Mouse (Mus musculus): ENCODE measurements around the gene Them4. TPM values are rescaled to one million over a fixed set of nuclear protein-coding genes. Genes with fewer than 3 reads are reported as not detected.

Gene Them4
- total and polyA plus RNA-seq, 3 experiments = 0.81 to 1.4 TPM; not detected in 1

DNA sequence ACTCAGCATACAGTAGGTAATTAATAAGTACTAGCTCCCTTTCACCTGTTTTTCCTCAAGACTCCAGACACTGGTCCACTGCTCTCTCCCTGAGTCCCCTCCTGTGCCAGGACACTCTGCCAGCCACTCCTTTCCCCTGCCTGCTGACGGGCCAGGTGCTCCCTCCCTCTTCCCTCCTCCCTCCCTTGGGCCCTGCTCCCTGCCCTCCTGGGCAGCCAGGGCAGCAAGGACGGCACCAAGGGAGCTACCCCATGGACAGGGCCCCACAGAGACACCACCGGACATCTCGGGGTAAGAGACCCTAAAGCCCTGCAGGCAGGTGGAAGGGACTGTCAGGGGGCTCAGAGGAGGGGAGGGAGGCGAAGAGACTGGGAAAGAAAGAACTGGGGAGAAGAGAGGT is 62.8 kb downstream of the Them4 start, which contains the start of gene Rorc:
TSS of gene Rorc (plus strand) at position 154 of the 400 bp plus-strand sequence.
- H3K27me3 ChIP-seq (ENCODE audit: control insufficient read depth in 1 of 2, insufficient read depth in 2 of 2, low read length in 2 of 2) = no peaks in the 10 kb centered on the region
- TF ChIP-seq POLR2AphosphoS5 (IDR thresholded peaks at IDR 0.05; ENCODE audit: borderline replicate concordance, low read depth, low read length) (no peak), USF2 (IDR thresholded peaks at IDR 0.05; ENCODE audit: borderline replicate concordance in 1 of 2, insufficient read depth in 1 of 2, low read depth in 1 of 2, low read length in 2 of 2) (no peak), ZMIZ1 (IDR thresholded peaks at IDR 0.05; ENCODE audit: low read depth, low read length) (no peak), RAD21 (IDR thresholded peaks at IDR 0.05; ENCODE audit: low read depth, low read length) (no peak)
- DNase-seq (ENCODE audit: low read depth, low spot score) = no peak
- no peak within 1 kb of the TSS for H3K27ac ChIP-seq (ENCODE audit: control insufficient read depth, low read depth, low read length)
- no peaks in the 10 kb centered on the region for H3K9me3 ChIP-seq (replicated peaks; ENCODE audit: insufficient read depth, low read length)
- no peaks in the 10 kb centered on the region for H3K79me2 ChIP-seq (ENCODE audit: control insufficient read depth, insufficient read depth, low read length, poor library complexity)
- H3K9ac ChIP-seq (ENCODE audit: control insufficient read depth, low read depth, low read length, poor library complexity, severe bottlenecking) = no peak within 1 kb of the TSS
- peaks cover 0 to 6% of the 10 kb centered on the region in 2 experiments; a peak in 2 of 4 replicates for H3K36me3 ChIP-seq (ENCODE audit: control insufficient read depth in 1 of 2, insufficient read depth in 2 of 2, low read length in 2 of 2)
- no peak within 1 kb of the TSS for H3K4me3 ChIP-seq (ENCODE audit: control insufficient read depth in 1 of 2, insufficient read depth in 1 of 2, low read depth in 2 of 2, low read length in 2 of 2)
- peaks cover 0 to 4% of the 10 kb centered on the region in 2 experiments; a peak in 3 of 4 replicates for H3K4me1 ChIP-seq (ENCODE audit: control insufficient read depth in 1 of 2, insufficient read depth in 2 of 2, low read length in 2 of 2)

DNA sequence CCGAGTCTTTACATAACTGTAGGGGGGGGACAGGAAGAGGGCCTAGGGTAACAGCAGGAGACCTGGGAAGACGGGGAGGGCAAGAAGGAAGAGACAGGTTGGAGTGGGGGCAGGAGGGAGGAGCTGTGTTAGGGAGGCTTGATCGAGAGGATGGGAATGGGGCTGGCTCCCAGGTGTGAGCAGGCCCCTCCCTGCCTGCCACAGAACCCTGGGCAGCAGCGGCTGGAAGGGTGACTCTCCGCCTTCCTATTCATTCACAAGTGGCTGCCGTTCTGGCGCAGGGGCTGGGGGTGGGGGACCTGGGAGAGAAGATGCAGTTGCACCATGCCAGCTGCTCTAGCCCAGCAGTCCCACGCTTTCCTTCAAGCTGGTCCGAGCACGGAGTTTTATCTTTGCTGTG is 63.2 kb downstream of the Them4 start:
- no peak overlapping the region for H3K27ac ChIP-seq (ENCODE audit: control insufficient read depth, low read depth, low read length)
- no peaks in the 10 kb centered on the region for H3K27me3 ChIP-seq (ENCODE audit: control insufficient read depth in 1 of 2, insufficient read depth in 2 of 2, low read length in 2 of 2)
- H3K4me1 ChIP-seq (ENCODE audit: control insufficient read depth in 1 of 2, insufficient read depth in 2 of 2, low read length in 2 of 2) = peaks cover 0 to 4% of the 10 kb centered on the region in 2 experiments; a peak in 3 of 4 replicates
- no peak for DNase-seq (ENCODE audit: low read depth, low spot score)
- no peak overlapping the region for H3K4me3 ChIP-seq (ENCODE audit: control insufficient read depth in 1 of 2, insufficient read depth in 1 of 2, low read depth in 2 of 2, low read length in 2 of 2)
- no peaks in the 10 kb centered on the region for H3K9me3 ChIP-seq (replicated peaks; ENCODE audit: insufficient read depth, low read length)
- no peaks in the 10 kb centered on the region for H3K79me2 ChIP-seq (ENCODE audit: control insufficient read depth, insufficient read depth, low read length, poor library complexity)
- no peak overlapping the region for H3K9ac ChIP-seq (ENCODE audit: control insufficient read depth, low read depth, low read length, poor library complexity, severe bottlenecking)
- no peak for TF ChIP-seq EP300 (IDR thresholded peaks at IDR 0.05; ENCODE audit: low read depth in 1 of 2, low read length in 2 of 2)
- TF ChIP-seq GABPA (IDR thresholded peaks at IDR 0.05; ENCODE audit: low read depth, low read length) = no peak
- no peak for TF ChIP-seq ZNF384 (IDR thresholded peaks at IDR 0.05; ENCODE audit: low read depth, low read length)
- no peak for TF ChIP-seq RCOR1 (IDR thresholded peaks at IDR 0.05; ENCODE audit: low read depth, low read length)
- TF ChIP-seq ZC3H11A (IDR thresholded peaks at IDR 0.05; ENCODE audit: low read depth, low read length) = no peak
- no peak for TF ChIP-seq USF2 (IDR thresholded peaks at IDR 0.05; ENCODE audit: borderline replicate concordance in 1 of 2, insufficient read depth in 1 of 2, low read depth in 1 of 2, low read length in 2 of 2)
- TF ChIP-seq MEF2A (IDR thresholded peaks at IDR 0.05; ENCODE audit: extremely low read depth, insufficient replicate concordance, low read depth, low read length, poor library complexity, severe bottlenecking) = no peak
- TF ChIP-seq ZMIZ1 (IDR thresholded peaks at IDR 0.05; ENCODE audit: low read depth, low read length) = no peak
- TF ChIP-seq ETS1 (IDR thresholded peaks at IDR 0.05; ENCODE audit: low read depth, low read length) = no peak
- no peak for TF ChIP-seq MYC (IDR thresholded peaks at IDR 0.05; ENCODE audit: low read depth, low read length)
- no peak for TF ChIP-seq MXI1 (IDR thresholded peaks at IDR 0.05; ENCODE audit: low read depth, low read length)
- no peak for TF ChIP-seq JUND (IDR thresholded peaks at IDR 0.05; ENCODE audit: low read depth, low read length)
- no peak for TF ChIP-seq NELFE (IDR thresholded peaks at IDR 0.05; ENCODE audit: low read depth, low read length)
- TF ChIP-seq SIN3A (IDR thresholded peaks at IDR 0.05; ENCODE audit: low read length) = no peak
- no peak for TF ChIP-seq CTCF (IDR thresholded peaks at IDR 0.05 in 2 of 3, conservative IDR thresholded peaks at IDR 0.05 in 1 of 3; ENCODE audit: control insufficient read depth in 1 of 3, insufficient read depth in 1 of 3, low read depth in 2 of 3, low read length in 3 of 3, poor library complexity in 1 of 3, severe bottlenecking in 1 of 3)
- H3K36me3 ChIP-seq (ENCODE audit: control insufficient read depth in 1 of 2, insufficient read depth in 2 of 2, low read length in 2 of 2) = peaks cover 0 to 6% of the 10 kb centered on the region in 2 experiments; a peak in 2 of 4 replicates

Data from MEL (cell line).